Mouse (Mus musculus) midbrain, embryonic 11.5 days (tissue): ENCODE measurements around the gene Kcnj11. TPM values are rescaled to one million over a fixed set of nuclear protein-coding genes. Genes with fewer than 3 reads are reported as not detected.

Experiments used
- ATAC-seq: fragments of 200-750 bp; cut with Nextera tagmentation; 2 replicates; pipeline ENCODE4 v1.8.0; 2017; ENCODE audit warnings: moderate TSS enrichment, moderate library complexity; ENCODE audit not compliant: low FRiP score
- DNase-seq: peaks from one replicate; pipeline ENCODE4 v3.0.0; 2015; ENCODE audit warnings: low spot score; ENCODE audit errors: missing footprints
- H3K27ac ChIP-seq: fragments of 300-500 bp; sonication (generic); 2 replicates; pipeline ENCODE4 v1.5.1; 2014; ENCODE audit warnings: low read depth, low read length
- H3K27me3 ChIP-seq: fragments of 300-500 bp; sonication (generic); 2 replicates; pipeline ENCODE4 v1.6.1; 2014; ENCODE audit warnings: mild to moderate bottlenecking, low read length, moderate library complexity, mixed read lengths; ENCODE audit not compliant: control insufficient read depth, insufficient read depth
- H3K36me3 ChIP-seq: fragments of 300-500 bp; sonication (generic); 2 replicates; pipeline ENCODE4 v1.6.1; 2014; ENCODE audit warnings: mild to moderate bottlenecking, low read length, moderate library complexity, mixed read lengths; ENCODE audit not compliant: control insufficient read depth, insufficient read depth
- H3K4me1 ChIP-seq: fragments of 300-500 bp; sonication (generic); 2 replicates; pipeline ENCODE4 v1.6.1; 2014; ENCODE audit warnings: low read length; ENCODE audit not compliant: control insufficient read depth, insufficient read depth
- H3K4me2 ChIP-seq: fragments of 300-500 bp; sonication (generic); 2 replicates; pipeline ENCODE4 v1.6.1; 2014; ENCODE audit warnings: mild to moderate bottlenecking, moderate library complexity
- H3K4me3 ChIP-seq: fragments of 300-500 bp; sonication (generic); 2 replicates; pipeline ENCODE4 v1.5.1; 2014; ENCODE audit warnings: low read depth, low read length
- H3K9ac ChIP-seq: fragments of 300-500 bp; sonication (generic); 2 replicates; pipeline ENCODE4 v1.6.1; 2014; ENCODE audit warnings: low read length
- H3K9me3 ChIP-seq: fragments of 300-500 bp; sonication (generic); 2 replicates; pipeline ENCODE4 v1.6.1; 2016; ENCODE audit warnings: low read length; ENCODE audit not compliant: control insufficient read depth
- WGBS: fragments of 180-500 bp; shearing (Covaris S2); extraction: QIAGEN DNeasy Blood & Tissue Kit; methylation state at CpG from one replicate; pipeline ENCODE4 v1.1.7; 2014; 5-methylcytosine and 5-hydroxymethylcytosine counted together
- polyA plus RNA-seq: library from polyadenylated mRNA; unstranded; fragments of >200 nt; fragmentation: Nextera tagmentation; extraction: Ambion mirVana; gene quantifications from 2 replicates; pipeline ENCODE4 v1.2.1, GENCODE M21; 2014

The Kcnj11 gene
- polyA plus RNA-seq, 1 experiment from 2014 or later, result 0.49 TPM

GRCm38 (mm10) chr7:46098221-46098918, 2.2 kb downstream of the Kcnj11 start:
- Histone ChIP-seq H3K27ac (no peak overlapping the region), H3K27me3 (peaks cover 24% of the 10 kb centered on the region), H3K36me3 (no peaks in the 10 kb centered on the region), H3K9me3 (no peaks in the 10 kb centered on the region), H3K4me3 (no peak overlapping the region), H3K4me1 (peaks cover under 1% of the 10 kb centered on the region; the same call in 1 of the 2 replicates), H3K4me2 (no peak overlapping the region), H3K9ac (no peak overlapping the region)
- DNase-seq (no peak), ATAC-seq (no peak)
- 85% methylated on average over 19 of the region's 19 CpGs for WGBS

GRCm38 (mm10) chr7:46097319-46097783, 3.2 kb downstream of the Kcnj11 start:
- Histone ChIP-seq H3K9me3 (no peaks in the 10 kb centered on the region), H3K27ac (no peak overlapping the region), H3K9ac (no peak overlapping the region), H3K36me3 (no peaks in the 10 kb centered on the region), H3K4me2 (no peak overlapping the region), H3K4me1 (peaks cover 5% of the 10 kb centered on the region; the same call in 1 of the 2 replicates), H3K4me3 (no peak overlapping the region), H3K27me3 (peaks cover 24% of the 10 kb centered on the region)
- DNase-seq (no peak), ATAC-seq (no peak)
- WGBS, result 67% methylated on average over 4 of the region's 4 CpGs

GRCm38 (mm10) chr7:46096136-46096535, 4.4 kb downstream of the Kcnj11 start:
- no peaks in the 10 kb centered on the region for H3K36me3 ChIP-seq
- no peak overlapping the region for H3K9ac ChIP-seq
- H3K4me1 ChIP-seq, result peaks cover 5% of the 10 kb centered on the region; the same call in 1 of the 2 replicates
- H3K9me3 ChIP-seq, result no peaks in the 10 kb centered on the region
- 4% methylated on average over 4 of the region's 4 CpGs for WGBS
- ATAC-seq, result no peak
- no peak overlapping the region for H3K4me2 ChIP-seq
- H3K4me3 ChIP-seq, result no peak overlapping the region
- DNase-seq, result peak; percentile 93
- peaks cover 24% of the 10 kb centered on the region for H3K27me3 ChIP-seq
- no peak overlapping the region for H3K27ac ChIP-seq

DNA sequence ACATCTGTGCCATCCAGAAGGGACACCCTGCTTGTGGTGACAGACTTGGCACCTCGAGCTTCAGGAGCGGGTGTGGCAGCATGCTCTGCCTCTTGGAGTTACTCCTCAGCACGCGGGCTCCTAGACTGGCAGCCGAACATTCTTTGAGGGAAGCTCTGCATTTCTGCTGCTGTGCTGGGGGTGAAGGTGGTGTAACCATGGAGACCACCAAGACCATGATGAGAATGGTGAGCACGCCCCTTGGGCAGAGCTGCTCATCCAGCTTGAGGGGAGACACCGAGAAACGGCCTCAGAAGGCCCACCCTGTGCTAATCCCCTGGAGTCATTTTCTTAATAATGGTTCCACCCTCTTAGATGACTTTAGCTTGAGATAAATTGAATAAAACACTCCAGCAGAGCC, 7.8 kb downstream of the Kcnj11 start:
- ATAC-seq (peak; percentile 61), DNase-seq (peak; percentile 89)
- H3K4me3 ChIP-seq, result no peak overlapping the region
- H3K4me2 ChIP-seq, result no peak overlapping the region
- H3K27ac ChIP-seq, result no peak overlapping the region
- peaks cover 3% of the 10 kb centered on the region; the same call in 1 of the 2 replicates for H3K9me3 ChIP-seq
- H3K36me3 ChIP-seq, result no peaks in the 10 kb centered on the region
- H3K4me1 ChIP-seq, result peaks cover 5% of the 10 kb centered on the region; the same call in 1 of the 2 replicates
- H3K9ac ChIP-seq, result no peak overlapping the region
- H3K27me3 ChIP-seq, result peaks cover 13% of the 10 kb centered on the region
- 10% methylated on average over 8 of the region's 8 CpGs for WGBS

GRCm38 (mm10) chr7:46088241-46088640, 12.3 kb downstream of the Kcnj11 start:
- WGBS, result 90% methylated on average over 6 of the region's 6 CpGs
- H3K4me1 ChIP-seq, result peaks cover 3% of the 10 kb centered on the region; the same call in 1 of the 2 replicates
- H3K4me2 ChIP-seq, result no peak overlapping the region
- no peak overlapping the region for H3K27ac ChIP-seq
- peaks cover 5% of the 10 kb centered on the region; the same call in 1 of the 2 replicates for H3K36me3 ChIP-seq
- no peaks in the 10 kb centered on the region; the same call in 1 of the 2 replicates for H3K27me3 ChIP-seq
- no peak overlapping the region for H3K4me3 ChIP-seq
- no peak overlapping the region for H3K9ac ChIP-seq
- DNase-seq (no peak), ATAC-seq (no peak)
- H3K9me3 ChIP-seq, result peaks cover 3% of the 10 kb centered on the region; the same call in 1 of the 2 replicates

DNA sequence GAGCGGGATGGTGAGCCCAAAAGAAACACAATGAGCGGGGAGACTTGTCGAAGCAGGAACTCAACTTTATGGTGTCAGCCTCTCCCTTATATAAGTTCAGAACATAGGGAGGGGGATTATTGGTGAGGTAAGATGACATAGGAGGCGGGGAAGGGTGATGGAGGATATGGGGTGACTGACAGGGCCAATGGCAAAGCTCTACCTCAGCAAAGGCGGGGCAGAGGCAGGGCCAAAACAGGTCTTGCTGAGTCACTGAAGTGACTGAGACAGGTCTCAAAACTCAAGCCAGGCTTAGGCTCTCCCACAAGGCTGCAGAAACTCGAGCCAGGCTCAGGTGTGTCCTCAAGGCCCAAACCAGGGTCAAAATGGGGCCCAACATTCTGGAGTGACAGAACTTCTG, 14.2 kb downstream of the Kcnj11 start:
- Histone ChIP-seq H3K9ac (no peak overlapping the region), H3K4me1 (no peaks in the 10 kb centered on the region), H3K27ac (no peak overlapping the region), H3K4me3 (no peak overlapping the region), H3K27me3 (no peaks in the 10 kb centered on the region), H3K36me3 (peaks cover 7% of the 10 kb centered on the region; the same call in 1 of the 2 replicates), H3K4me2 (no peak overlapping the region), H3K9me3 (peaks cover 3% of the 10 kb centered on the region; the same call in 1 of the 2 replicates)
- ATAC-seq (no peak), DNase-seq (no peak)
- WGBS, result 87% methylated on average over 6 of the region's 6 CpGs

DNA sequence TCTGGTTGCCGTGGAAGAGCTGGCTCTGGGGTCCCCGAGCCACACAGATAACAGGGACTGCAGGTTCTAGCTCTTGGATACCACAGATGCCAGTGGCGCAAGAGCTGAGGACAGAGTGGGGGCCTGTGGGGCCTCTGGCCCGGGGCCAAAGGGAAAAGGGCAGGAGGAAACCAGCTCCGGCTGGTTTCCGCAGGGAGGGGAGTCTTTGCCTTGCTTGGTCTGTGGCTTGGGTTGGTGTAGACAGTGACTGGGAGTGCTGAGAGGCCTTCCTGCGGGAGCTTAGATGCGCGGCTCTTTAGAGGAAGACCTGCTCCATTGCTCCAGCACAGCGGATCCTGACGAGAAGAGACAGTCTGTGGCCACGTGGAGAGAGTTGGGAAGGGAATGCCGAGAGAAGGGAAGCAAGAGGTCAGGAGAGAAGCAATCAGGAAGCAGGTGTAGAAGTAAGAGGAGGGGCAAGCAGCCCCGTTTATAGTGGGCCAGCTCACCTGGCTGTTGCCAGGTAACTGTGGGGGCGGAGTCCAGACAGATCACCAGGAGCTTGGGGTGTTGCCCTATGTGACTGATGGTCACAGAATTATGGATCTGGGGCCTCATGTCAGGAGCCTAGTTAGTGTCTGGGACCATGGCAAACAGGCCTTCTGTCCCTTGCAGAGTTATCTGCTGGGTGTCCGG, 15.6 kb downstream of the Kcnj11 start:
- Histone ChIP-seq H3K36me3 (peaks cover 7% of the 10 kb centered on the region; the same call in 1 of the 2 replicates), H3K9ac (no peak overlapping the region), H3K4me1 (no peaks in the 10 kb centered on the region), H3K4me2 (no peak overlapping the region), H3K27ac (no peak overlapping the region), H3K9me3 (peaks cover 3% of the 10 kb centered on the region; the same call in 1 of the 2 replicates), H3K27me3 (no peaks in the 10 kb centered on the region), H3K4me3 (no peak overlapping the region)
- no peak for DNase-seq
- 80% methylated on average over 16 of the region's 16 CpGs for WGBS
- no peak for ATAC-seq

DNA sequence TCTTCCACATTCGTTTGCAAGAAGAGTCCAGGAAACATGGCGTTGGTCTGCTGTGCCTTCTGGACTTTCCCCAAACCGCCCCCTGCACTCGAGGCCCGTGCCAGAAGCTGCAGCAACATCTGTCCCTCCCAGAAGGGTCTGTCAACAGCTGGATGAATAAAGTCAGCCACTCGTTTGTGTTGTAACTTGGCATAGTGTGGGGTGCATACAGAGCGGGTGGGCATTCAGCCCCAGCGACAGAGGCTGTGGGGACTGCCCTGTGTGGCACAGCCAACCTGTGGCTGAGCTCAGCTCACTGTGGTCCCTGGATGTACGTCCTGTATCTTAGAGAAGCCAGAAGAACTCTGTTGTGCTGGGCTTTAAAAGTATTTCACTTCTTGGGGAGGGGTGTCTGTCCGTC, 16.5 kb downstream of the Kcnj11 start:
- Histone ChIP-seq H3K4me1 (no peaks in the 10 kb centered on the region), H3K27me3 (no peaks in the 10 kb centered on the region), H3K9ac (no peak overlapping the region), H3K27ac (no peak overlapping the region), H3K36me3 (peaks cover 7% of the 10 kb centered on the region; the same call in 1 of the 2 replicates), H3K4me2 (no peak overlapping the region), H3K4me3 (no peak overlapping the region), H3K9me3 (peaks cover 3% of the 10 kb centered on the region; the same call in 1 of the 2 replicates)
- DNase-seq (no peak), ATAC-seq (no peak)
- WGBS, result 91% methylated on average over 10 of the region's 10 CpGs

- Histone ChIP-seq H3K27ac (no peak overlapping the region), H3K4me2 (no peak overlapping the region), H3K9ac (no peak overlapping the region), H3K4me3 (no peak overlapping the region), H3K36me3 (no peaks in the 10 kb centered on the region; the same call in 1 of the 2 replicates), H3K27me3 (no peaks in the 10 kb centered on the region), H3K4me1 (no peaks in the 10 kb centered on the region), H3K9me3 (no peaks in the 10 kb centered on the region)
- no peak for ATAC-seq
- peak; percentile 56 for DNase-seq
- WGBS, result 95% methylated on average over 12 of the region's 12 CpGs
These were observed 22.9 kb downstream of the Kcnj11 start for GRCm38 (mm10) chr7:46077675-46078074.
